Mouse (Mus musculus): Measurements from ENCODE around the gene Ust.

The Ust gene

DNA sequence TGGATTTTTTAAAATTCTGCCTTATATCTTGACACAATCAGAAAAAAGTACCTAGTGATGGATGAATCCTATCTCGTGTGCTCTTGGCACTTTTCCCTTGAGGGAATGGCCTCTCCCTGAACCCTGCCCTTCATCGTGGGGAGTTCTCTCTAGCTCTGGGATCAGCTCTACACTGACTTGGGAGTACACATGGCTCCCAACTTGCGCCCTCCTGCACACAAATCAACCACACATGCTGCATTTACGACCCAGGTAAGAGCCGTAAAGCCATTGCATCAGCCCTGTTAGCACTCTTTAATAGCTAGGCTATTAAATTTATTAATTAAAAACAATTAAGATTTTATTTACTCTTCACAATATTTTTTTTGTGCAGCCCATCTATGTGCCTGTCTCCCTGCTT lies 74.6 kb downstream of the Ust start:
- in situ Hi-C loops (cut with MboI, MseI): no loop called here

DNA sequence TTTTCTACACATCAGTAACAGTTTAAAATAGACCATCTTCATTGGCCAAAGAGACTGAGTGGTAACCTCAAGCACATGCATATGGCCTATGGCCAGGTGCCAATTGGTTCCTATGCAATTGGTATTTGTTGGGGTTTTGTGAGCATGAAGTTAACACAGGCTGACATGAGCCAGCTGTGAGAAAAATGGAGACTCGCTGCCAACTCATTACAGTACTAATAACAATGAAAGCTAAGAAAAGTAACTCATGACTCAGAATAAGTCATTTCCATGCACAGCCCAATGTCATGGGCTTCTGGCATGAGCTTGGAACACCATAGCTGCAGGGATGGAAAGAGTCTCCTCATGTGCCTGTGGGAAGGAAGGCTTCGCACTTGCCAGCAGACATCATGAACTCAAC lies 86.8 kb downstream of the Ust start:
- in situ Hi-C loops (cut with MboI, MseI): no loop called here

DNA sequence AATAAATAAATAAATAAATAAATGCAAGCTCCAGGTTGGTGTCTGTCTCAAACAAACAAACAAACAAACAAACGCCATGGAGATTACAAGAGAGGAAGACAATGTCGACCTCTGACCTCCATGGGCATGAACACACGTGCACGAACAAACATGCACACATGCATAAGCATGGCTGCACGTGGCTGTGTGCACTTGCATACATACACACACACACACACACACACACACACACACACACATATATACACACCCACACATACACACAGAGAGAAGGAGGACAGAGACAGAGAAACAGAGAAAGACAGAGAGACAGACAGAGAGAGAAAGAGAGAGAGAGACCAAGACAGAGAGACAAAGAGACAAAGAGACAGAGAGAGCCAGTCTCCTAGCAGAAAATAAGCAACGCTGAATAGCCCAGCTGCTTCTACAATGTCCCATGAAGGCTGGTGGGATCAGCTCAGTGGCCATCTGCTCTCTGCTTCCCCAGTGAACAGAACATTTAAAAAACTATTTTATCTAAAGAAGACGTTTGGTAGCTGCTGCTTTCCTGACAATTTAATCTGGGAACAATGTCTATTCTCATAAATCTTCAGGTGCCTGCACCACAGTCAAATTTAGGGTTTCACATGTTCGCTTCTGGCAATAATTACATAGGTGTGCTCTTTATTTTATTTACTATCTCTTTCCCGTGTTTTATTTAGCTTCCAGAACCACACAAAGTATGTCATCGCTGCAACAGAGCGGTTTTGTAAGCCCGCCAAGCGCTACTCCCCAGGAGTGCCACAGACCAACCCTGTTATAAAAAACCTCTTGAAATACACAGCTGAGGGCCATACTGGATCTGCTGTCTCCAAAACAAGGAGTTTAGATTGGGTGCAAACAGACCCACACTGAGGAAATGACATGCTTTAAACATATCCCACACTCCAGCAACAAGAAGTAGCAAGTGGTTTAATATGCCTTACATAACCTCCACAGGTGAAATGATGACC lies 89.5 kb downstream of the Ust start:
- in situ Hi-C loops (cut with MboI, MseI): no loop called here

DNA sequence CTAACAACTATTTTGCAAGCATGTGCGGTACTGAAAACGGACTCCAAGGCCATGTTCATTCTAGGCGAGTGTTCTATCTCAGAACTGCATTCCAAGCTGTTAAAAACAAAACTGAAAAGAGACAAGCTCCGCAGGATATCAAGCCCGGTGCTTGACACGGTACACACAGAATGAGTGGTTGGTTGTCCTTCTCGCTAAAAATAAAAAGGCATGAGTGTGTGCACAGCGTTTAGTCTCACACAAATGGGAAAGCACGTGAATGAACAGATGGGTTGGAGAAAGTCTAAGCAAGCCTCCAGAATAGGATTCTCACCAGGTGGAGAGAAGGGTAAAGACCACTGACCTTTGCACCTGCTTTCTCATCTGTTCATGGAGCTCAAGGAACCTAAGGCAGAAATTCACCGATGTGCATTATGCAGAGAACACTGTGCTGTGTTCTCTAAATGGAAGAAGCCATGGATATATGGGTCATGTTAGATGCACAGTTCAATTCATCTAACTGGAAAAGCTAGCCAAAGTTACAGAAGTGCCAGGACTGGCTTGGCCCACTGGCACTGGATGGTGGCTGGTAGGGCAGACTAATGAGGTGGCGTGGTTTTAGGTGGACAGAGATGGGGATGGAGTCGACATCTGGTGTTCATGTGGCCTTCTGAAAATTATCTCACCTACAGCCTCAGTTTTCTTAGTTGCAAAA lies 90.8 kb downstream of the Ust start:
- in situ Hi-C loops (cut with MboI, MseI): no loop called here

DNA sequence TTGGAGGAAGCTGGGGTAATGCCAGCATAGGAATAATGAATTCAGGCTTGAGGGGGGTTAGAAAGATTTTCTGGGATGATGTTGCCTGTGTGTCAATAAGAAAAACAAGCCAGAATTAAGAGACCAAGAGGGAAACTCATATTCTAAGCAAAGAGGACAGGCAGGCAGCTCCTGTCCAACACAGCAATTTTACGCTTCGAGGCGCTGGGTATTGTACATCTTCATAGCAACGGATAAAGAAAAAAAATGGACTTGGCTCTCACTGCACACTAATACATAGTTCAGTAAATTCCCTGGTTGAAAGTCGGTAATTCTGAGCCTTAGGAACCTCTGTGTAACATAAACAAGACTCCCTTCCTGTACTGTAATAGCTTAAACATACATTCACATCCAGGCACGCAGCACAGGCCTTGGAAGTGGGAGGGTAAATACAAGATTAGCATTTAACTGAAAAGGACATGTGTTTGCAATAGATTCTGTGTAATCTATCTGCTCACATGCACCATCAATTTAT lies 99.1 kb downstream of the Ust start:
- in situ Hi-C loops (cut with MboI, MseI): no loop called here

DNA sequence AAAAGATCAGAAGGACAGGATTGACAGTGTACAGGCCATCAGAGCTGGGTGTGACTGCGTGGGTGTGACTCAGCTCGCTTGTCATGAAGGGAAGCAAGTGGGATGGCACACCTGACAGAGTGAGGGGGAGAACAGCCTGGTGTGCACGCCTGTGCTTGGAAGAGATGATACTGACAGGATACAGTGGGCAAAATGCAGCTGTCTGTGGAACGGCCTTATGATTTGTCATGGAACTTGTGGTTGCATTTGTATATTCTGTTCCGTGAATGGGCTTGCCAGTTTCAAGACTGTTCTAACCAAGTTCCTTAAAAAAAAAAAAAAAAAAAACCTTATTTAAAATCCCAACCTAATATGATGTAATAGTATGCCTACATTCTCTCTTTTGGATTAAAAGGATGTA lies 103.2 kb downstream of the Ust start:
- in situ Hi-C loops (cut with MboI, MseI): no loop called here

DNA sequence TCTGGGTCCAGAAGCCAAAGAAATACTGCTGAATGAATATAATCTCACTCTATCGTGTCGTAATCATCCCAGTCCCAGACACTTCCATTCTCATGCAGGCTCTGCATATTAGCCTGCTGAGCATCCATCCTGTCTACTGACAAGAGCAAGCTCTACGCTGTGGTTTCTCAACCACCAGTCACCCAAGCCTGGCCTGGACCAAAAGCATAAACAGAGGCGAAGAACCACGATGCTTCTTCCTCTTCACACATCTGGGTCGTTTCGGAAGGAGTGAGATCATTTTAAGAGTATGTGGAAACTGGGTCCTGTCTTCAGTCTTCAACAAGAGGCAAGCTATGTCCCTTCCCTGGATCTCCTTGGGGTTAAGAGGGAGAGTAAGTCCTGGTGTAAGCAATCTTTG lies 103.6 kb downstream of the Ust start:
- in situ Hi-C loops (cut with MboI, MseI): no loop called here

DNA sequence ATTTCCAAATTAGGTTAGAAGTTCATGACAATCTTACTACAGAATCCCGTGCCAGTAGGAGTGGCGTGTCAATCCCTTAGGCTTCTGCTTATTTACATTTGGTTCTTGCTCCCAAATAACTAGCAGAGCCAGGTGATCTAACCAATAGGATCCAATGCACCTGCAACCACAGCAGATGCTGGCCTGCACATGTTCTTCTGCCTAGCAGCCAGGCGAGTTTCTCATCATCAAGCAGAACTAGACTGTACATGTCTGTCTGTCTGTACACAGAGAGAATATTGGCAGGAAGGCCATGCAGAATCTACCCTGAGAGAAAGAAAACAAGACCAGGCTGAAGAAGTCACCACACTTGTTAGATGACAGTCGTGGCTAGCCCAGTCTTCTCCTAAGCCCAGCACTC lies 113.5 kb downstream of the Ust start:
- in situ Hi-C loops (cut with MboI, MseI): no loop called here

DNA sequence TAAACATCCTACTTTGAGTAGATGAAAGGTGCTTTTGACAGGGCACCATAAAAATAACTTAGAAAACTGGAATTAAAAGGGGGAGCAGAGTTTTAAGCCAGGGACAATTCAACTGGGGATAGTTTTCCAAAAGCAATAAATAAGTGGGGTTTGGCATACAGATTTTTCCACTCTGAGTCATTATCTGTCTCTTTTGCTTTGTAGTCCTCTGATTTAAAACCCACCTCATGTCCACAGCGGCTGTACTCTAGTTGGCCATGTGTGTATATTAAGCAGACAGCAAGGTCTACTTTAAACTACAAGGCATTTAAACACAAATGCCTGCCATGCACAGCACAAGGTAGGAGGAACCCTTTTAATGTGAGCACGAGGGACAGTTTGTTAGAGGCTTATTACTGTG lies 126.4 kb downstream of the Ust start:
- in situ Hi-C loops (cut with MboI, MseI): no loop called here

DNA sequence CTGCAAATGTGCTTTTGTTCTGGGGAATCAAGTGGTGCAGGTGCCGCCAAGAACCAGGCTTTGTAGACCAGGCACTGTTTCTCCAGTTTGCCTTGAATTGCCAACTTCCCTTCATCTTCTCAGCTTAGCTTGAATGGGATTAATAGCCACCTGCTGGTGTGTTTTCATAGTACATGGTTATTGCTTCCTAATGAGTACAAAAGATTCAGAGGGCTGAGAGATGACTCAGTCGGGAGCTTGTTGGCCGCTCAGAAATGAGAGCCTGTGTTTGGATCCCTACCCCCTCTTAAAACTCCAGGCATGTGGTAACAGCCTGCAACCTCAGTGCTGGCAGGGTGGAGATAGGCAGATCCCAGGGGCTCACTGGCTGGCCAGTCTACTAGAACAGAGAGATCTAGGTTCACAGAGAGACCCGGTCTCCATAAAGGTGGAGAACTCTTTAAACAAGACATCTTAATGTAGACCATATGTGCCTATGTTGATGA lies 127.3 kb downstream of the Ust start:
- in situ Hi-C loops (cut with MboI, MseI): no loop called here

DNA sequence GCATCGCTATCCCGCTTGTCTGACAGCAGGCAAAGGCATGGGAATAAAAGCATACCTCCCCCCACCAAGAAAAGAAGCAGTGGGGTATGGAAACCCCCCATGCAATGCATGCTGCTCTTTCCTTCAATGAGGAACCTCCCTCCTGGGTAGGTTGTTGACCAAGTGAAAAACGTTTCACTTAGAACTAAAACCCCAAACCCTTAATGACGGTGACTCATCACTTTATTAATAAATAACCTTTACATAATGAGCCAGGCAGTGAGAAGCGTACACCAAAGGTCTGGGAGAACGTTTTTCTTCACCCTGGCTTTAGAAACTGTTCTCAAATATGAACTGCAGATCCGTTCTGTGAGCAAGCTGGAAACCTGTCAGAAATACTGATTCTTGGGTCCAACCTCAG lies 130.4 kb downstream of the Ust start:
- in situ Hi-C loops (cut with MboI, MseI): no loop called here

DNA sequence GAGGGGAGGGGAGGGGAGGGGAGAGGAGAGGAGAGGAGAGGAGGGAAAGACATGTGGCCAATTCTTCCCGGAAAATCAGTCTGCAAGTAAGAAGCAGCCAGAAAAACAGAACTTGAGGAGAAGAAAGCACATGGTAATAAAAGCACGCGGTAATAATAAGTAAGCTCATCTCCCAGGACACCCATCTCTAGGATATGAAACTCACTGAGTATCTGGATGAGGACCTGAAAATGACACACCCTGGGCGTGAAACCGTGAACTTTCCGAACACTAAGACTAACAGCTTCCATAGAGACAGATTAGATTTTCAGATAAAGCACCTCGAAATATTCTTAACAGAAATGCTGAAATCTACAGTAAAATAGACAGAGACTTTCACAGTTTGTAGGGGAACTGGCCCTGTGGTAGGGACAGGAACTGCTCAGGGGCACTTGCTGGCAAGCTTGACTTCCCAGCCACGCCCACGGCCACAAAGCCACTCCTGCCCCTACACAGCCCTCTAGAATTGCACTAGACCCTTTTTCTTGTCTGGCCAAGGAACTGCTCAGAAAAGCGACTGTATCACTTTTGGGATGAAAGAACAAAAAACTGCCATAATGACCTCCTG lies 148.6 kb downstream of the Ust start:
- in situ Hi-C loops (cut with MboI, MseI): no loop called here

DNA sequence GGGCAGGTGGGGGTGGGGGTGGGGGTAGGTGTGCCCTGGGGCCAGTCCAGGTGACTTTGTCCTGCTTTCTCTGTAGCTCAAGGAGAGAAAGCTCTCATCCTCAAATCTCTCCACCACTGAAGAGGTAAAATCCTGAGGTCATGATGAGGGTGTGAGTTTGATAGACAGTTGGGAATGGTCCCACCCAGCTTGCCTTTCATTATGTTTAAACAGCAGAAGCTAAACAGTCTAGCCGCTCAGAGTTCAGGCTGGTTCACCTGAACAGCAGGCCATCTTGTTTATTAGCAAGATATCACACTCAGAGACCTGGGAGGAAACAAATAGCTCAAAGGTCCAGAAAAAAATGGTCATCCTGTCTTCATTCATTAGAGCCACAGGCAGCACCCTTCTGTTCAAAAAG lies 152.8 kb downstream of the Ust start:
- in situ Hi-C loops (cut with MboI, MseI): no loop called here

DNA sequence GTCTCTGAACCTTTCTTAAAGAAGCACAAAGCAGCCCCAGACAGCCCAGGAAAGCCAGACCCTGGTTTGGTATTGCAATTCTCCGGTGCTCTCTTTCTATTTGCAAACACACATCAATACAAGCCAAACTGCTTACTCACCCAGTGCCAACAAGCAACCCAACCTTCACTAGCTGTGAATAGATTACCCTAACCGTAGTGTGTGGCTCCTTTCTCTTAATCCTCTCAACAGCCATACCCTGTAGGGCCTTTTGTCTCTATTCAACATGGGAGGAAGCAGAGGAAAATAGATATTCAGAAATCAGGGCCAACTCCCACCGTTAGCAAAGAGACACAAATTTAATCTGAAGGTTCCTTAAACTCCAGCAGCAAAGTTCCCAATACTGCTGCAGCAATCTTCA lies 154.4 kb downstream of the Ust start:
- in situ Hi-C loops (cut with MboI, MseI): no loop called here

DNA sequence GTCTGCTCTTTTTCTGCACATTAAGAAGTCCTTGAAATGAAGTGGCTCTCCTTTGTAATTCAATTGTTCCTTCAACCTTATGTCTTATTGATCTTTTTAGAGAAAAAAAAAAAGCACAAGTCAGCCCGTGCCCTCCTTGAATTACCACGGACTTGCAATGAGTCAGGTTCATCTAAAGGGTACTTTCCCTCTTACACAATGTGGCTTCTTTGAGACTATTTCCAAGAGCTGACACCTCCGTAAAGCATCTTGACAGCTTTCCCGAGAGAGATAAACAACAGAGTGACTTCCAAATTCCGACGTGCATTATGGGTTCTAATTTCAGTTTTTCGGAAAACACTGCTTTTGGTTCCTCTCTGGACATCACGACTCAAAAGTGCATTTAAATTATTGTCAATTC lies 155.3 kb downstream of the Ust start:
- in situ Hi-C loops (cut with MboI, MseI): no loop called here

DNA sequence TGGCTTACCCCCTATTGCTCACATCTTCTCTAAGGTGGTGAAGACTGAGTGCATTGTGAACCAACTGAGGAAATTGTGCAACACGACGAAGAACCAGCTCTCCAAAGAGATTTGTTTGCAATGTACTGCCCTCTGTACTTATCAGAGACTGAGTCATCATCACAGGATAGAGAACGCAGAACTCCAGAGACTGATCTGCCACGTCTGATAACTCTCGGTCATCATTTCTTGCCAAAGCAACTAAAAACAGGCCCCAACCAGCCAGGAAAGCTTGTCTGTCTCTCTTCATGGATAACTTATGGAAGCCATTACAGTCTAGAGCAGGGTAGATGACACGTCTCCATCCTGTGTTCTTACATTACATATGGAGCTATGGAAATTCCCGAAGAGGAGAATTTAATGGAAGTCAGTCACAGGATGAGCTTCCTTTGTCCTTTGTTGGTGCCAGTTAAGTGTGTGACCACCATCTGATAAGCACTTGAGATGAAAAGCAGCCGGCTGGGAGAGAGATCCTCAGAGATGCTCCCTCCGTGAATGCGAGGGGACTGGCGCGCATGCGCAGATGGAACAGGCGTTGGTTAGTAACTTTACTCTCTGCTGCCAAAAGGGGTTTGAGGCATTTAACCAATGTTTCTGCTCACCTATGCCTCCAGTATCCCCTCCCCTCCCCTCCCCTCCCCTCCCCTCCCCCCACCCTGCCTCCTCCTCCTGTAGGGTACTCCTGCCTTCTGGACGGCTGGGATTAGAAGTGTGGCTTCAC lies 160.2 kb downstream of the Ust start:
- in situ Hi-C loops (cut with MboI, MseI): no loop called here

DNA sequence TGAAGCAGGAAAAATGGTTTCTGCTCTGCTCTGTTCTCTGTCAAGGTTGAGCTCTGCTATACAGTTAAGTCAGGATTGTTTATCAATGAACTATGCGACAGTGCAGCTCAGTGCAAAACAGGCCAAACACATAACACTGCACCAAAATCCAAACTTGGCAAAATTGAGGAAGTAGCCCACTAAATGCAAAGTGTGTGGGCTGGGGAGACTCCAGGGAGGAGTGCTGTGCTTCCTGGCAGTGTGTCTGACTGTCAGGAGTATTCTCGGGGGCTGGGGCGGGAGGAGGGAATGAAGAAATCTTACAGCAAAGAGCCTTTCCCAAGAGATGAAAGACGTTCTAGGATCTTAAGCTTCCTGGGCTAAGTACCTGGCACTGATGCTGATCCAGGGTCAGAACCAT lies 165.1 kb downstream of the Ust start:
- in situ Hi-C loops (cut with MboI, MseI): no loop called here

DNA sequence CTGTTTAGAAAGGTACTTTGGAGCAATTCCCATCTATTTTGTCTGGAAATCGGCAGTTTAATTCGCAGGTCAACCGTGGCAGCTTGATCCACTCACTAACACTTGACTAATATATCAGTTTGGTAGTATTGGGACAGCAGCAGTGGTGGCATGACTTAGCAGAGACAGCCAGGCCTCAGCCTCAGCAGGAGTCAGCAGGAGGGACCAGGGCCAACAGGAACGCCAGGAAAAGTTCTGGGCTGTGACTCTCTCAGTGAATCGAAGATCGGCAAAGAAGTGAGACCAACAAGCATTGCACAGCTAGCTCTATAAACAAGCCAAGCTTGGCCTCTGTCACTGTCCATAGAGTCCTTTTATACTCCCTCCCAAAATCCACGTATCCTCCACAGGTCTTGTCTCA lies 168.0 kb downstream of the Ust start:
- in situ Hi-C loops (cut with MboI, MseI): no loop called here

DNA sequence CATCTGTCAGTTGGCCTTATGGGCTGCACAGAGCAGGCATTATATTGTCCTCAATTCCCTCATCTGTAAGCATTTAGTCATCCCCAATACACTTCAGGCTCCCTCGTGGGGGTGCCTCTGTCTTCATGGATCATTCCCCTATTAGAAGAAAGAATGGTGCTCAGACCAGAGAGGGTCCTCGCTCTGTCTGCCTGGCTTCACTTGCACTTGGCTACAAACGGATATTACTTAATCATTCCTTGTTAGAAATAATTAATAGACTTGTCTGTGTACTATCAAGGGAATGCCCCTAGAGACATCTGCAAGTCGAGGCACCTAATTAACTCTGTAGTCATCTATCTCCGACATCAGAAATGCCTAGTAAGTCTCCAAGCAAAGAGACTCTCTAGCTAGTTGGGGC lies 171.1 kb downstream of the Ust start:
- in situ Hi-C loops (cut with MboI, MseI): loop anchor here (10.0 kb wide), 1 partner anchor 463 kb away; no protein-coding TSS in a partner anchor

DNA sequence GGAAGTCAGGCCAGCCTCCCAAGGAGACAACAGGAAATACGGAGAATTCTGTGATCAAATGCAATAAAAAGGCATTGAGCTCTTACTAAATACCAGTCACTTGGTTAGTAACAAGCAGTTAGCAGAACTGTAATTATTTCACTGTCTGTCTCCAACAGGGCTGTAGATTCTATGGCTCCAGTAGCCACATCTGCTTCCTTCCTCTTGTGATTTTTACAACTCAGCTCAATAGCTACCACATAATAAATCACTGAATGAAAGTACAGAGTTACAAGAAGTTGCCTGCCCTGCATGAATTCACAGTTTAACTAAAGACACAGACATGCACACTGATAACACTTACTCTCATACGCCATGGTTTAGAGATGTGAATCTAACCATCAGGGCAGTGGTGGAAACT lies 176.1 kb downstream of the Ust start:
- in situ Hi-C loops (cut with MboI, MseI): loop anchor here (10.0 kb wide), 1 partner anchor 458 kb away; no protein-coding TSS in a partner anchor

All from regulatory T cell (primary cell).